Mouse (Mus musculus): ENCODE results near the gene Tmcc2.

- no peak for TF ChIP-seq POLR2A (IDR thresholded peaks at IDR 0.05; ENCODE audit: insufficient read length, low read depth)
- no peak for TF ChIP-seq MYOG (IDR thresholded peaks at IDR 0.05; ENCODE audit: control insufficient read depth in 1 of 3, insufficient read depth in 1 of 3, insufficient read length in 2 of 3, low read depth in 2 of 3)
- TF ChIP-seq MAX (IDR thresholded peaks at IDR 0.05; ENCODE audit: low read depth) = no peak
- TF ChIP-seq REST (IDR thresholded peaks at IDR 0.05; ENCODE audit: insufficient read depth, insufficient read length) = no peak
- no peak for TF ChIP-seq POLR2AphosphoS2 (IDR thresholded peaks at IDR 0.05; ENCODE audit: insufficient read length, low read depth)
Observed at GRCm38 (mm10) chr1:132312043-132312442, 79.0 kb downstream of the Tmcc2 start.
